Mouse (Mus musculus): ENCODE measurements at regions not wholly inside any gene's neighbourhood (a gene's known extent, or its start where the extent isn't known, plus 50 kb on each side); places are given as distances from the start of the nearest gene placed in this dataset.

- TF ChIP-seq CTCF (IDR thresholded peaks at IDR 0.05) (no peak), POLR2A (IDR thresholded peaks at IDR 0.05; ENCODE audit: insufficient read depth, low read depth, low read length) (no peak), EP300 (IDR thresholded peaks at IDR 0.05; ENCODE audit: insufficient read depth, low read depth, low read length) (no peak)
Observed at GRCm38 (mm10) chr7:117153826-117154550, 226.8 kb upstream of the Xylt1 start.

All from heart, adult 2 months (tissue).